Mouse (Mus musculus) gastrocnemius, postnatal 36 days (tissue): ENCODE results near the gene Bmp3. TPM values are rescaled to one million over a fixed set of nuclear protein-coding genes. Genes with fewer than 3 reads are reported as not detected.

Source experiments
- DNase-seq, 2 experiments: peaks; one replicate each; pipeline ENCODE4 v3.0.0; 2022
- intact Hi-C: fragments of 180-260 bp; cut with DNase I; formaldehyde crosslinking; loops from one replicate; pipeline ENCODE4 v1.15.1; 2025
- total RNA-seq, 2 experiments: library from RNA; stranded (reverse); gene quantifications; 2 replicates each; pipeline ENCODE4 v1.2.3; 2021

The Bmp3 gene
- total RNA-seq, 2 experiments from 2014 or later, result 0.35 to 0.84 TPM

GRCm38 (mm10) chr5:98897946-98898345, 43.7 kb downstream of the Bmp3 start:
- intact Hi-C loops, result no loop called here

GRCm38 (mm10) chr5:98900926-98901325, 46.7 kb downstream of the Bmp3 start:
- intact Hi-C loops, result loop anchor here (10.0 kb wide), 1 partner anchor 254 kb away; no protein-coding TSS in a partner anchor
- no peak for DNase-seq

More at GRCm38 (mm10) chr5:98897946-98898345, 43.7 kb downstream of the Bmp3 start:
- no peak for DNase-seq

GRCm38 (mm10) chr5:98902339-98902738, 48.1 kb downstream of the Bmp3 start:
- intact Hi-C loops, result loop anchor here (10.0 kb wide), 1 partner anchor 252 kb away; no protein-coding TSS in a partner anchor
- no peak for DNase-seq

- no peak for DNase-seq
- intact Hi-C loops, result no loop called here
Observed at GRCm38 (mm10) chr5:98918716-98919115, 64.5 kb downstream of the Bmp3 start.

- intact Hi-C loops, result no loop called here
- no peak for DNase-seq
Observed at GRCm38 (mm10) chr5:98921608-98922007, 67.4 kb downstream of the Bmp3 start.

GRCm38 (mm10) chr5:98922921-98923320, 68.7 kb downstream of the Bmp3 start:
- no peak for DNase-seq
- intact Hi-C loops, result no loop called here

Other genes with a start within 250 kb of the Bmp3 start
- under 1 TPM; 0.44 to 0.89 TPM for gene Prkg2, start 182.9 kb downstream of the Bmp3 start, total RNA-seq